Mouse (Mus musculus): ENCODE measurements at regions not wholly inside any gene's neighbourhood (a gene's known extent, or its start where the extent isn't known, plus 50 kb on each side); places are given as distances from the start of the nearest gene placed in this dataset.
"Not testable (repeated sequence)": the region's sequence is repeated elsewhere in the genome, so short reads cannot be mapped to it uniquely, and the experiment has no call there.

DNA sequence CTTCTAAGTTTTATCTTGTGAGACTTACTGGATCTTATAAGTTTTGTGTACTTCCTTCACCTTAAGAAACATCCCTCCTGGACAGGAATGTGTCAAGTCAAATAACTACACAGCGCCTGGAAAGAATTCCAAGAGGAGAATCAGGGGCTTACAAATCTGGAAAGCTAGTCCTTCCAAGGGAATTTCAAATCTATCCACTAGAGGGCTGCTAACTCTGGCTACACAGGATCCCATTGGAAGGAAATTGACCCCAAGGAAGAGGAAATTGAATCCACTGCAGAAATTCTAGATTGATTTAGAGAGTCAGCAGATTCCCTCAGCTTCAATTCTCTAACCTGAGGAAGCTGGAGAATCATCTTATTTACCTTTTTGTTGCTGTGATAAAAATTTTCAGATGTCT is 369.1 kb upstream of the Hs3st1 start:
- Histone ChIP-seq H3K27me3 (replicated peaks) (no peaks in the 10 kb centered on the region), H3K9ac (ENCODE audit: insufficient read depth, low read depth) (no peak overlapping the region), H3K79me2 (replicated peaks; ENCODE audit: control insufficient read depth, extremely low read depth, insufficient read depth, poor library complexity, severe bottlenecking) (no peaks in the 10 kb centered on the region), H3K4me3 (replicated peaks in 1 of 3; ENCODE audit: low read depth in 2 of 3, low read length in 2 of 3, poor library complexity in 1 of 3) (no peak overlapping the region), H3K9me3 (replicated peaks; ENCODE audit: low read length) (no peaks in the 10 kb centered on the region), H3K36me3 (replicated peaks in 1 of 2; ENCODE audit: control insufficient read depth in 1 of 2, insufficient read depth in 1 of 2, low read length in 1 of 2) (no peaks in the 10 kb centered on the region), H3K4me2 (ENCODE audit: insufficient read depth, low read depth, poor library complexity, severe bottlenecking) (no peak overlapping the region), H3K4me1 (ENCODE audit: control insufficient read depth in 1 of 2, insufficient read depth in 2 of 2) (no peaks in the 10 kb centered on the region), H3K27ac (ENCODE audit: insufficient read depth, low read depth) (no peak overlapping the region)
- dilution Hi-C loops (cut with MboI; ENCODE audit: extremely low pct_ligation_motif_present, extremely low pct_unique_long_range_greater_than_20kb, low sequenced_read_pairs): no loop called here
- TF ChIP-seq ZC3H11A (IDR thresholded peaks at IDR 0.05; ENCODE audit: low read depth, low read length) (no peak), TCF12 (IDR thresholded peaks at IDR 0.05; ENCODE audit: low read depth, low read length) (no peak), BHLHE40 (IDR thresholded peaks at IDR 0.05; ENCODE audit: low read depth, low read length) (no peak), MAFK (IDR thresholded peaks at IDR 0.05; ENCODE audit: insufficient replicate concordance, low read length) (no peak), EP300 (IDR thresholded peaks at IDR 0.05; ENCODE audit: low read length) (no peak), NELFE (IDR thresholded peaks at IDR 0.05; ENCODE audit: low read depth, low read length) (no peak), CHD1 (IDR thresholded peaks at IDR 0.05; ENCODE audit: low read depth, low read length) (no peak), POLR2A (IDR thresholded peaks at IDR 0.05; ENCODE audit: low read depth, low read length) (no peak), PAX5 (IDR thresholded peaks at IDR 0.05; ENCODE audit: low read length) (no peak), USF2 (conservative IDR thresholded peaks at IDR 0.05; ENCODE audit: low read depth, low read length) (no peak), POLR2AphosphoS2 (IDR thresholded peaks at IDR 0.05; ENCODE audit: low read depth, low read length) (no peak), SIN3A (IDR thresholded peaks at IDR 0.05; ENCODE audit: low read length) (no peak), RCOR1 (conservative IDR thresholded peaks at IDR 0.05; ENCODE audit: low read depth, low read length) (no peak), NRF1 (IDR thresholded peaks at IDR 0.05; ENCODE audit: low read depth, low read length) (no peak), IRF4 (IDR thresholded peaks at IDR 0.05; ENCODE audit: low read depth, low read length) (no peak), ZNF384 (IDR thresholded peaks at IDR 0.05; ENCODE audit: low read depth, low read length) (no peak), CTCF (conservative IDR thresholded peaks at IDR 0.05 in 1 of 2, IDR thresholded peaks at IDR 0.05 in 1 of 2; ENCODE audit: low read depth in 2 of 2, low read length in 2 of 2) (no peak), UBTF (IDR thresholded peaks at IDR 0.05; ENCODE audit: low read depth, low read length) (no peak)
- no peak for DNase-seq (ENCODE audit: extremely low read depth)
- in situ Hi-C loops (cut with MboI; ENCODE audit: low pct_ligation_motif_present, low pct_unique_long_range_greater_than_20kb, low sequenced_read_pairs): no loop called here

DNA sequence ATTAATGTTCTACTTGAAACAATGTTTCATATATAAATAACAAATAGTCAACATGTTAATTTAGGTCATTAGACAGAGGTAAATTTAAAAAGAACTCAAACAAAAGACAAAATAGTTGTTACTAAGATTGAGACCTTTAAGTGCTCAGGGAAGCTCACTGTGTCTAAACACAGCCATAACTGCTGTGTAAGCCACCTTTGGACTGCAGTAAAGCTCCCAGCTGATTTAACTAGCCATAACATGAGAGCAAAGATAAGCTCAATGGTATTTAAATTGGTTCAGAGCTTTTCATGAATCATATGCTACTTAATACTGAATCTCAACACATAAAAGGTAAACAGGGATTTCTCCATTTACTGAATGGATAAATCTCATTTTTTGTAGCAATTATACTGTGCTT is 361.6 kb upstream of the Hs3st1 start:
- H3K27ac ChIP-seq (ENCODE audit: insufficient read depth, low read depth): no peak overlapping the region
- H3K4me3 ChIP-seq (replicated peaks in 1 of 3; ENCODE audit: low read depth in 2 of 3, low read length in 2 of 3, poor library complexity in 1 of 3): no peak overlapping the region
- in situ Hi-C loops (cut with MboI; ENCODE audit: low pct_ligation_motif_present, low pct_unique_long_range_greater_than_20kb, low sequenced_read_pairs) (no loop called here), dilution Hi-C loops (cut with MboI; ENCODE audit: extremely low pct_ligation_motif_present, extremely low pct_unique_long_range_greater_than_20kb, low sequenced_read_pairs) (no loop called here)
- DNase-seq (ENCODE audit: extremely low read depth): no peak
- TF ChIP-seq IRF4 (IDR thresholded peaks at IDR 0.05; ENCODE audit: low read depth, low read length): no peak
- TF ChIP-seq RCOR1 (conservative IDR thresholded peaks at IDR 0.05; ENCODE audit: low read depth, low read length): no peak
- TF ChIP-seq EP300 (IDR thresholded peaks at IDR 0.05; ENCODE audit: low read length): no peak
- no peak for TF ChIP-seq ZMIZ1 (IDR thresholded peaks at IDR 0.05; ENCODE audit: low read depth, low read length)
- no peak for TF ChIP-seq MYC (IDR thresholded peaks at IDR 0.05; ENCODE audit: low read depth, low read length)
- no peak for TF ChIP-seq MAZ (IDR thresholded peaks at IDR 0.05; ENCODE audit: low read depth, low read length)
- no peak for TF ChIP-seq CHD1 (IDR thresholded peaks at IDR 0.05; ENCODE audit: low read depth, low read length)
- no peak for TF ChIP-seq JUND (conservative IDR thresholded peaks at IDR 0.05; ENCODE audit: low read depth, low read length)
- no peak for TF ChIP-seq UBTF (IDR thresholded peaks at IDR 0.05; ENCODE audit: low read depth, low read length)
- TF ChIP-seq CTCF (conservative IDR thresholded peaks at IDR 0.05 in 1 of 2, IDR thresholded peaks at IDR 0.05 in 1 of 2; ENCODE audit: low read depth in 2 of 2, low read length in 2 of 2): no peak
- no peak for TF ChIP-seq POLR2AphosphoS2 (IDR thresholded peaks at IDR 0.05; ENCODE audit: low read depth, low read length)
- TF ChIP-seq TCF12 (IDR thresholded peaks at IDR 0.05; ENCODE audit: low read depth, low read length): no peak
- no peak for TF ChIP-seq MAFK (IDR thresholded peaks at IDR 0.05; ENCODE audit: insufficient replicate concordance, low read length)
- TF ChIP-seq SMC3 (IDR thresholded peaks at IDR 0.05; ENCODE audit: low read depth, low read length): no peak
- no peak for TF ChIP-seq TBP (conservative IDR thresholded peaks at IDR 0.05; ENCODE audit: low read depth, low read length)
- no peak for TF ChIP-seq NRF1 (IDR thresholded peaks at IDR 0.05; ENCODE audit: low read depth, low read length)
- TF ChIP-seq MAX (IDR thresholded peaks at IDR 0.05; ENCODE audit: low read length): no peak
- TF ChIP-seq JUN (IDR thresholded peaks at IDR 0.05; ENCODE audit: insufficient read depth, low read depth, low read length): no peak
- no peak for TF ChIP-seq MXI1 (IDR thresholded peaks at IDR 0.05; ENCODE audit: low read depth, low read length)
- TF ChIP-seq BHLHE40 (IDR thresholded peaks at IDR 0.05; ENCODE audit: low read depth, low read length): no peak
- H3K36me3 ChIP-seq (replicated peaks in 1 of 2; ENCODE audit: control insufficient read depth in 1 of 2, insufficient read depth in 1 of 2, low read length in 1 of 2): no peaks in the 10 kb centered on the region
- no peaks in the 10 kb centered on the region for H3K9me3 ChIP-seq (replicated peaks; ENCODE audit: low read length)
- H3K79me2 ChIP-seq (replicated peaks; ENCODE audit: control insufficient read depth, extremely low read depth, insufficient read depth, poor library complexity, severe bottlenecking): no peaks in the 10 kb centered on the region
- no peak overlapping the region for H3K9ac ChIP-seq (ENCODE audit: insufficient read depth, low read depth)
- no peak overlapping the region for H3K4me2 ChIP-seq (ENCODE audit: insufficient read depth, low read depth, poor library complexity, severe bottlenecking)
- H3K27me3 ChIP-seq (replicated peaks): no peaks in the 10 kb centered on the region
- no peaks in the 10 kb centered on the region for H3K4me1 ChIP-seq (ENCODE audit: control insufficient read depth in 1 of 2, insufficient read depth in 2 of 2)

DNA sequence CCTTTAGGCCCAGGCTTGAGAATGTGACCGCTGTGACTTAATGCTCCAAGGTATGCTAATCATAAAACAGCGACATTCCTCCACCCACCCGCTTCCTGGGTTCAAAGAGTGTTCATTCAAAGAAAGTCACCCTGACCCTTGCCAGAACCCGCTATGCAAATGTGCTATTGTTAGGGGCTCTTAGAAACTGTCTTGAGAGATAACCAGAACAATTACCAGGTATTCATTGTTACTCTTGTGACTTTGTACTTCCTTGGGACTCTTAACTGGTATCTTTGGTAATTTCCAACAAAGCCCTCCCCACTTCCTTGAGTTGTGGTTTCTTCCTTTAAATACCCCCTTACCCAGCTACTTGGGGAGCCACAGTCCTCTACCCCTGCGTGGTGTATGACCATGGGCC is 334.3 kb upstream of the Hs3st1 start:
- in situ Hi-C loops (cut with MboI; ENCODE audit: low pct_ligation_motif_present, low pct_unique_long_range_greater_than_20kb, low sequenced_read_pairs); H3K27ac ChIP-seq (ENCODE audit: insufficient read depth, low read depth); dilution Hi-C loops (cut with MboI; ENCODE audit: extremely low pct_ligation_motif_present, extremely low pct_unique_long_range_greater_than_20kb, low sequenced_read_pairs): not testable (repeated sequence)

More for the DNA sequence above, 334.3 kb upstream of the Hs3st1 start:
- DNase-seq (ENCODE audit: extremely low read depth); H3K9me3 ChIP-seq (replicated peaks; ENCODE audit: low read length); H3K4me3 ChIP-seq (replicated peaks in 1 of 3; ENCODE audit: low read depth in 2 of 3, low read length in 2 of 3, poor library complexity in 1 of 3); H3K9ac ChIP-seq (ENCODE audit: insufficient read depth, low read depth); H3K79me2 ChIP-seq (replicated peaks; ENCODE audit: control insufficient read depth, extremely low read depth, insufficient read depth, poor library complexity, severe bottlenecking); H3K27me3 ChIP-seq (replicated peaks); H3K4me2 ChIP-seq (ENCODE audit: insufficient read depth, low read depth, poor library complexity, severe bottlenecking); H3K4me1 ChIP-seq (ENCODE audit: control insufficient read depth in 1 of 2, insufficient read depth in 2 of 2); H3K36me3 ChIP-seq (replicated peaks in 1 of 2; ENCODE audit: control insufficient read depth in 1 of 2, insufficient read depth in 1 of 2, low read length in 1 of 2): not testable (repeated sequence)
